Mouse (Mus musculus) G1E (cell line): Measurements from ENCODE around the gene Pacsin1.

Source experiments
- CTCF ChIP-seq: IDR thresholded peaks from 2 replicates; pipeline ENCODE4 v1.5.1; 2012; ENCODE audit warnings: low read depth, low read length, inconsistent platforms, mixed read lengths
- GATA1 ChIP-seq: IDR thresholded peaks from 2 replicates; pipeline ENCODE4 v1.6.1; 2012; ENCODE audit warnings: borderline replicate concordance, low read length, inconsistent platforms, mixed read lengths
- POLR2AphosphoS5 ChIP-seq: IDR thresholded peaks from 2 replicates; pipeline ENCODE4 v1.6.1; 2012; ENCODE audit warnings: low read depth, low read length, inconsistent platforms; ENCODE audit not compliant: insufficient replicate concordance
- TAL1 ChIP-seq: conservative IDR thresholded peaks from 2 replicates; pipeline ENCODE4 v1.6.1; 2012; ENCODE audit warnings: low read depth, low read length, inconsistent platforms, mixed read lengths

- TF ChIP-seq CTCF: no peak
- no peak for TF ChIP-seq TAL1
- no peak for TF ChIP-seq GATA1
- TF ChIP-seq POLR2AphosphoS5: no peak
These were observed 18.9 kb upstream of the Pacsin1 start, which contains the start of gene Rps10 for GRCm38 (mm10) chr17:27636132-27637020.
